Mouse (Mus musculus) 416B (cell line): ENCODE data around the gene Bfsp2.
"Not testable (repeated sequence)": the region's sequence is repeated elsewhere in the genome, so short reads cannot be mapped to it uniquely, and the experiment has no call there.

Experiments used
- DNase-seq: peaks from one replicate; pipeline ENCODE4 v3.0.0; 2011; ENCODE audit warnings: low read depth

Gene Bfsp2

DNA sequence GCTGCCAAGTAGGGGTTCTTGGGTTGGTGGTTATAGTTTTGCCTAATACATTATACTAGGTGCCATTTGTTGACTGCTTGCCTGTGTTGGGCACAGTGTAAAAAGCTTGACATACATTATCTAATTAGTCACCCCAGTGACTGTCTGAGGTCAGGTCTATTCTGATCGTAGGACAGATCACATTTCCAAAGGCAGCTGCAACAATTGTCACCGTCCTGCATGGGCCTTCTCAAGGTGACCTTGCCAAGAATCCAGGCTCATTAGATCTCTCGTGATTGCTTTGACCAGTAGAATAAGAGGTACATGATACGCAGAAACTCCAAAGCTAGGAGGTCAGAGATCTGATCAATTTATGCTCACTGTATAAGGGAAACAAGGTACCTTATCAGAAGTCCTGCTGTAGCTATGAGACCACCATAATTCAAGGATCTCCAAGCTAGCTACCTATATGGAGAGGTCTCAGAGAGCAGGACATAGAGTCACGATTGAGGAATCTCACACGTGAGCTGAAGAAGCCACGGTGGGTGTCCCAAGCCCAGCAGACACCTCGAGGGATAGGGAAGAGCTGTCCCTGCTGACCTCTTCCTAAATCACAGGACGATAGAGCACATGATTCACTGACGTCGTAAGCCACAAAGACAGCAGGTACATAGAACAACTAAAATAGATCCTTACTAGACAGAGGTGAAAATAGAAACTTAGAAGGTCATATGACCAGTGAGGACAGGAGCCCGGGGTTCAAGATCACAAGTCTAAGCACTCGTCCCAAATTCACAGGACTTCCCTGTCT, 49.6 kb downstream of the Bfsp2 start:
- DNase-seq = no peak

DNA sequence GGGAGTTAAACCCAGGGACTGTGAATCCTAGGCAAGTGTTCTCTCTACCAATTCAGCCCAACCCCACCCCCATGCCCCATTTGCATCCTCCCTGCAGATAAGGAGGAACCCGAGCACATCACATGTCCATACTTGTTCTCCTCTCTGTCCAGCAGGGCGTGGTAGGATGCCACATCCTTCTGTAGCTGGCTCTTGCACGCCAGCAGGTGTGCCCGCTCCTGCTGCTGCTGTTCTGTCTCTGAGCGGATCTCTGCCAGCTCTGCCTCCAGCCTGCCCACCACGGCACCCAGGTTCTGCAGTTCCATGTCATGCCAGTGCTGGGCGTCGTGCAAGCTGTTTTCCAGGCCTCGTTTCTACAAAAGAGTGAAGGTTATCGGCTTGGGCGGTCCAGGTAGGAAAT, 53.8 kb downstream of the Bfsp2 start:
- peak; percentile 56 for DNase-seq

- peak; percentile 94 for DNase-seq
Measured at GRCm38 (mm10) chr9:103424869-103425268, 55.4 kb downstream of the Bfsp2 start.

GRCm38 (mm10) chr9:103423951-103424350, 56.3 kb downstream of the Bfsp2 start:
- DNase-seq = peak; percentile 34

DNA sequence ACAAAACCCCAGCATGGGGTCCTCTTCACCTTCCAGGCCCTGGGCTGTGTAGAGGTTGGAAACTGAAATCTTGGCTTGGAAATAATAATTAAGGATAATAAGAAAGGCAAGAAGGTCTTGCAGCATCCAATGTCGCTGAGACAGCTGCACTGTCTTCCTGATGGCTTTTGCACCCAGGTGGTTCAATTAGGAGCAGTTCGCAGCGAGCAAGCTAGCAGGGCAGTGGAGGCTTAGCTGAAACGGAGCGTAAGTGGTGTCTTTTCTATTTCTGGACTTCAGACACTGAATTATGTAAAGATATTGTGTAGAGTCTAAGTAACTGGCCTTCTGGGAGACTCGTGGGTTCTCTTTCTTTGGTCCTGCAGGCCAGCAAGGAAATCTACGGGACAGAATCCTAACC, 56.8 kb downstream of the Bfsp2 start:
- no peak for DNase-seq

DNA sequence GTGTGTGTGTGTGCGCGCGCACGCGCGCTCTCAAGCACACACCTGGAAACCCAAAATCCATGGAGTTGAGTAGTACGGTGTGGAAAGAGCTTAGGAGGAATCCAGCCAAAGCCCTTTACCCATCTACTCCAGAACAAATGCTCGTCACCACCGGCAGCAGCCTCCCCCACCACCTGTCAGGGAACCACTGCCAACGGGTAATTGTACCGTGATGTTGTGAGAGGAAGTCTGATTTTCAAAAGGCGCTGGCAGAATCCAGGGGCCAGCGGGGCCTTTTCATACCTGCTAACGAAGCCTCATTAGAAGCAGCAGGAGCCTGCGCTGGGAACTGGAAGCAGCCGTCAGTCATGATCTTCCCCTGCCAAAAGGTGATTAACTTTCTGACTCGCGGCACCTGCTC, 57.4 kb downstream of the Bfsp2 start:
- DNase-seq = no peak

DNA sequence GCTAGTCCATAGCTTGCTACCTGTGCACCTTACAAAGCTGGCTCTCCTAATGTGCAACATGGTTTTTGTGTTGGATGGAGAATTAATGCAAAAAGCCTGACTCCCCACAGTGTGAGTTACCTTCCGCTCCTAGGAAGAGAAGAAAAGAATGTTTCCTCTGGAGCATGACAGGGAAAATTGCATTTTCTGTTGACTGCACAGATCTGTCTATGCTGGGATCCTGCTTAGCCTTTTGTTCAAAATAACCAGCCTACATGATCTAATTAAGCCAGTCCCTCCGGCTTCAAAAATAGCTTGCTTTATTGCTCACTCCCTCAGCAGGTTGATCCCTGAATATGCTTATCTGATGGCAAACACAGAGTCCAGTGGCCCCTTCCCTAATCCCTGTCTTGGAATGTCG, 59.4 kb downstream of the Bfsp2 start:
- DNase-seq = no peak

DNA sequence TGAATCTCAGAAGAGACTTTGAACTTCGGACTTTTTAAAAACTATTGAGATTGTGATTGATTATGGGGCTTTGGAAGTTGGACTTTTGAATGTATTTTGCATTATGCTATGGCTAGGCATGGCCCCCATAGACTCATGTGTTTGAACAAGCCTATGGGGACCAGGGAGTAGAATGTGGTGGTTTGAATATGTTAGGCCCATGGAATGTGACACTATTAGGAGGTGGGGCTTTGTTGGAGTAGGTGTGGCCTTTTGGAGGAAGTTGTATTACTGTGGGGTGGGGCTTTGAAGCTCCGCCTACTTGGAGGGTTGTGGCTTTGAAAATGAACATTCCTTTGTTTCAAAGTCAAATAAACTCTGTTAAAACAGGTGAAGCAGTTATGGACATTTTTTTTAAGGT, 61.4 kb downstream of the Bfsp2 start:
- no peak for DNase-seq

GRCm38 (mm10) chr9:103418267-103418666, 62.0 kb downstream of the Bfsp2 start:
- DNase-seq = not testable (repeated sequence)

- no peak for DNase-seq
Measured at GRCm38 (mm10) chr9:103413457-103413856, 66.8 kb downstream of the Bfsp2 start.

GRCm38 (mm10) chr9:103409119-103409518, 71.1 kb downstream of the Bfsp2 start:
- DNase-seq = no peak

DNA sequence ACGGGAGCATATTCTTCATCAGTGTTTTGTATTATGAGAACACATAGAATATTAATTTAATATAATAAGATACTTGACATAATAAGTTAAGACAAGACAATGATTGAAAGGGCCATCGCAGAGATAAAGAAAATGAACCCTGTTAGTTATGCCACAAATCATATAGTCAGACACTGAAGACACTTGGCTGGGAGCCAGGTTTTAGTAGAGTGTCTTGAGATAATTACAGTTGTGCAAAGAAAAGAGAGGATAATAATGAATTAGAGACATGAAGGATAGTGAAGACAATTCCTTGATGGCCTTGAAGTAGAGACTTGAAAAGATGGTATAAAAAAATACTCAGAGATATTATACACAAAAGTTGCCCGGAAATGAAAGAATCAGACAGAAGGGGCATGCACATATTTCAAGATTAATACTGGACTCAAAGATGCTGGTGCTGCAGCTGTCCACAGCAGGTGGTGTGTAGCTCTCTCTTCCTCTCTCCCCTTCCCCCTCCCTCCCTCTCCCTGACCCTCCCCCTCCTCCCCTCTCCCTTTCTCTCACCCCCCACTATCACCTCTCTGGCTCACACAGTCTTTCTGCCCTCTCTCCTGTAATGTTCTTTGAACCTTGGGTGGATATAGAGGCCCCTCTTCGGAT, 72.0 kb downstream of the Bfsp2 start:
- DNase-seq = no peak

DNA sequence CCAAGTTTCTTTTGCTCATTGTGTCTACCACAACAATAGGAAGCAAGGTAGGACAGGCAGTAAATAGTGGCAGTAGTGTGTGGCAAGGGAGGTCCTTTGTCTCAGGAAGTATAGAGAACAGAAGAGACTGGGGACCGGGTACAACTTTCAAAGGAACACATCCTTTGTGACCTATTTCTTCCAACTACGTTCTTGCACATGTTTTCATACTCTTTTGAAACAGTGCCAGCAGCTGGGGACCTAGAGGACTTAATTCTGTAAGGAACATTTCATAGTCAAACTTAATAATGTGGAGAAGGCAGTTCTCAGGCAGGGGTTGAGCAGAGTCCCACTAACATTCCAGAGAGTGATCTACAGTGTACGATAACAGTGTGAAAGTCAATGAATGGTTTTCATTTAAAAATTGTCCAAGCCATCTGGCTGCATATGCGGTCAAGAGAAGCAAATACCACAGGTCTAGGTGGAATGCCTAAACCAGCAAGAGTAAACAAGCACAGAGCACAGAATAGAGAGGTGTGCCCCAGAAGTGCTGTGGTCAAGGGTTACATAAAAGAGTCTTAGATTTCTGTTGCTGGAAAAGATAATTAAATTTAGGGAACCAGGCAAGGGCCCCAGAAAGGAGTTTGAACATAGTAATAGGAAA, 76.8 kb downstream of the Bfsp2 start:
- no peak for DNase-seq

DNA sequence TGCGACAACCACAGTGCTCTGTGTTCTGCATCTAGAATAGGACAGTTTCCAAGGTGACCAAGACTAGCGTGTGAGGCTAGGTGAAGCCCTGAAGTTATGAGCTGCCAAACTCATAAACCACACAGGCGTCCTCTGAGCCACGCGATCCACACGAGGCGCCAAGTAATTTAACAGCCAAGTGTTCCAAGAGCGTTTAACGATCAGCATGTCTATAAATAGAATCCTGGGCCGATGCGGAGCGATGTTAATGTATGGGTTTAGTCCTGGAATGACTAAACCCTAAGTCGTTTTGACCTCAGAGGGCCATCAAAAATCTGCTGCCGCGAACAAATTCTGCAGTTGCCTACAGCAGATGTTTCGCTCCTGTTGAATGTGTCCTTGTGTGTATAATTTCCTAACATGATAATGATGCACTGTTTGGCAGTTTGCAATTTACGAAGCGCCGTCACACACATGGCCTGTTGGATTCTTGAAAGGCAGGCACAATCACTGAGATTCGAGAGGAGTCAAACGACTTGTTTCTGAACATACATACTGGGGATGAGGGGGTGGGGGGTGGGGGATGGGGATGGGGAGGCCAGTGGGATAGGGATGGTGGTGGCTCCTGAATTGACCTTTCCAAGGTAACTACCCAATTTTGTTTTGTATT, 81.6 kb downstream of the Bfsp2 start:
- DNase-seq = no peak

DNA sequence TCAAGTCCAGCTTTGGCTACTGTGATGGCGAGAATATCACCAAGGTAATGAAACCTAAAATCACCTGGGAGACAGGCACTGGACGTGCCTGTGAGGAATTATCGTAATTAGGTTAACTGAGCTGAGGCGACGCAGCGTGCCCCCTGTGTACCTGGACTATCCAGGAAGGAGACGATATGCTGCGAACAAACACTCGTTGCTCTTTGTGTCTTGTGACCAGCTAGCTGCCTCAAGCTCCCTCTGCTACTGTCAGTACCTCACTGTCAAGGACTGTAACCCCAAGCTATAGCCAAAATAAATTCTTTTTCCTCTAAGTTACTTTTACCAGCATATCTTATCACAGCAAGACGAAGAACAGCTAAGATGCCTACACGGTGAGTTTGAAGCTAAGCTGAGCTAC, 87.0 kb downstream of the Bfsp2 start:
- no peak for DNase-seq

DNA sequence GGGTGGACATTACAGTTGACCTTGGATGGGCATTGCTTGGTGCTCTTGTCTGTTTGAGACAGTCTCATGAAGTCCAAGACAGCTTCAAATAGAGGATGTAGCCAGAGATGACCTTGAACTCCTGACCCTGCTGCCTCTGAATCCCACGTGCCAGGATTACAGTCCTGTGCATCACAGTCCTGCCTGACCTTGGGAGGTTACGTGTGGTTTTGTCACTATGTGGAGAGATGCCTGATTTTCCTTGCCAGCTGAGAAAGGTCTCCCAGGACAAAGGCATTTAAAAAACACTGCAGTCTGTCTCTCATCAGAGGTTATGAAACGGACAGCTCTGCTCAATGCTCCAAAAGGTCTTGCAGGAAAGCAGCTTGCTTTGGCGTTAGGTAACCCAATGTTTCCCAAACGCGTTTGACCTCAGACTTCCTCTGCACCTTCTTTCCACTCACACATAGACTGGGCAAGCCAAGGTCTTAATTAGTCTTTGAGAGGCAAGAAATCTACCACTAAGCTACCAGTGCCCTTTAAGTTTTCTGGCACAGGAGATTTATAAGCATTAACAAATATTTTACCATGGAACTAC, 88.3 kb downstream of the Bfsp2 start:
- DNase-seq = peak; percentile 27

DNA sequence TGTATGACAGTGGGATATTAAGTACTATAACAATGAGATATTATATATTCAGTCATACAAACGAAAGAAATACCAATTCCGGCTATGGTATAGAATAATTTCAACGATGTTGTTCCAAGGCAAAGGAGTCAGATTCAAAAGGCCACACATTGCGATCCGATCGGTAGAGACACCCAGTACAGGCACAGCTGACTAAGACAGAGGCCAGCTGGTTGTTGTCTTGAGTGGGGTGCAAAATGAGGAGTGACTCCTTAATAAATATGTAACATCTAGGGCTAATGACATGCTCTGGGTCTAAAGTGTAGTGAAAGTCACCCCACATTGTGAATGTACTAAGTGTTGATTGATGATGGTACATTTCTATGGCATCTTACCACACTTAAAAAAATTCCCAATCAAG, 91.0 kb downstream of the Bfsp2 start:
- no peak for DNase-seq

DNA sequence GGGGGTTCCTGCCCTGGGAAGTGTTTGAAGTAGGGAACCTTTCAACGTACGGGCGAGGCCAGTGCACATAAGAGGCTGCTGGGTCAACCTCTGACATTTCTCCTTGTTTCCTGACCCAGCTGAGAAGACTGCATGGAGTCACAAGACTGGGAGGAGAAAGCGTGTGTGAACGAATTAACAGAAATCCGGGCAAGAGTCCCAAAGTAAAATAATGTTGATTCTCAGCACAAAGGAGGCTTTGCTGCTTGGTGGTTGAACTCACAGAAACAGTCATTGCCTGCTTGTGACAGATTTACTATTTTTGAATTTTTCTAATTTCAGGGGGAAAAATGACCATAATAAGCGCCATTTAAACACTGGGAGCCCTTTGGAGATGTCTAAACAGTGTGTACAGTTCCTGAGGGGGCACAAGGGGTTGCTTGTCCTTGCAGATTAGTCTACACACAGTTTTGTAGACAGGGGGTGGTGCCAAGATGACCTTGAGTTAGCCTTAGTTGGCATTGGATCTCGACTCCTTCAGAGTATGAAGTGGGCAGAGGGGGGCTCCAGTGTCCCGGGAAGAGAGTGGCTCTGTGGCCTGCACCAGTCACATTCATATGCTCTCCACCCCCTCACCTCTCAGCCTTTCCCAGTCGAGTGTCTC, 93.1 kb downstream of the Bfsp2 start:
- DNase-seq = no peak

DNA sequence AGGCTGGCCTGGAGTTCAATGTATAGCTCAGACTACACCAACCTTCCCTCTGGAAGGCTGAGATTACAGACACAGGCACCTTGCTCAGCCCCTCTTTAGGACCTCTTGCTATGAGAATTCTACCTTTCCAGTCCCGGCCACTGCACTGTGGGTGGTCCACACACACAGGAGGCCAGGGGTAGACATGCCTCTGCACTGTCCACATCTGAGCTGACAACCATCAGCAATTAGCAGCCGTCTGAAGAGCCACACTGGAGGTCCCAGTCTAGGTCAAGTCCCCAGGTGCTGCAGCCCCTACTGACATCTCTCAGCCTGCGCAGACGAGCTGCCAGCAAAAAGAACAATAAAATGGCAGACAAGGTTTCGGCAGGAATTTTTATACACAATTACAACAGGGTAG, 93.6 kb downstream of the Bfsp2 start:
- DNase-seq = no peak

- DNase-seq = no peak
Measured at GRCm38 (mm10) chr9:103385600-103385999, 94.6 kb downstream of the Bfsp2 start.

GRCm38 (mm10) chr9:103384141-103384796, 96.0 kb downstream of the Bfsp2 start:
- DNase-seq = no peak
